Mouse (Mus musculus): ENCODE measurements at regions not wholly inside any gene's neighbourhood (a gene's known extent, or its start where the extent isn't known, plus 50 kb on each side); places are given as distances from the start of the nearest gene placed in this dataset.

GRCm38 (mm10) chr8:44765677-44766076 lies 169.6 kb upstream of the Fat1 start:
- no peak for DNase-seq

DNA sequence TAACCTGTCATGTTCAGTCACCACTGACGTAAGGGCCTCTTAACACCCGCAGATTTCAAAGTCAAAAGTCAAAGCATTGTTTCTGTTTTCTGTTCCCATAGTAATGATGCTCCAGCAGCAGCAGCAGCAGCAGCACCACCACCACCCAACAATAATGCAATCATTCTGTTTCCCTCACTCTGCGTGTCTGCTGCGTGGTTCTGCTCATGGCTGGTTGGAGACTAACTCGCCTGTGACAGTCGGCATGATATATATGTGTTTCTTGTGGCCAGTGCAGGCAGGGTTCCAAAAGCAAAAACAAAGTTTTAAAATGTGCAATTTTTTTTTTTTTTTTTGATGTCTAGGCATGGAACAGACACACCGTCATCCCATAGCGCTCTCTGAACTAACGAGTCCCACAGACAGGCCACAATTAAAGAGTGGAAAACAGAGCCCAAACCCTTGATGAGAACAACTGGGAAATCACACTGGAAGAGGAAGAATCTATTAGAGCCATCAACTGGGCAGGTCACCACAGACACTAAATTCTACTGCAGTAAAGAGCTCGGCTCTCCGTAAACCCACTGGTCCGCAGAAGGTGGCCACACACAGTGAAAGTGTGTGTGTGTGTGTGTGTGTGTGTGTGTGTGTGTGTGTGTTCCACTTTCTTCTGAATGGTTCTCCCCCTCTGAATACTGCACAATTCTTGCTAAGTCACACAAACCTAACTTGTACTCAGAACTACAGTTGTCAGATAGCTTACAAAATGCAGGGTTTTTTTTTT lies 169.0 kb upstream of the Fat1 start:
- DNase-seq = no peak

DNA sequence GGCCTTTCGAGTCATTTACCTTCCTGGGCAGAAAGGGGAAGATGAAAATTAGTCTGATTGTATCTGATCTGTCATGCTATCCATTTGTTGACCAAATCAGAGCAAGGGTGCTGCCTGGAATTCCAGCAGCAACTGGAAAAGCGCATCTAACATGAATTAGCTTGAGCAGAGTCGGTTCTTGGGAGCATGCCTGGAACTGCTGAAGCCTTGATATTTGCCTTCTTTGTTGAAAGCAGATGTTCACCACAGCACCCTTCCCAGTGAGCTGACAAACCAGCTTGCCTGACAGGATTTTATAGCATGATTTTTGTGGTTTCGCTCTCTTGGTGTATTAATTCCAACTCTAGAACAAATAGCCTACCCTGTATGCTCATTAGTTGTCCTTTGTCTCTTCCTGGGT lies 168.0 kb upstream of the Fat1 start:
- no peak for DNase-seq

DNA sequence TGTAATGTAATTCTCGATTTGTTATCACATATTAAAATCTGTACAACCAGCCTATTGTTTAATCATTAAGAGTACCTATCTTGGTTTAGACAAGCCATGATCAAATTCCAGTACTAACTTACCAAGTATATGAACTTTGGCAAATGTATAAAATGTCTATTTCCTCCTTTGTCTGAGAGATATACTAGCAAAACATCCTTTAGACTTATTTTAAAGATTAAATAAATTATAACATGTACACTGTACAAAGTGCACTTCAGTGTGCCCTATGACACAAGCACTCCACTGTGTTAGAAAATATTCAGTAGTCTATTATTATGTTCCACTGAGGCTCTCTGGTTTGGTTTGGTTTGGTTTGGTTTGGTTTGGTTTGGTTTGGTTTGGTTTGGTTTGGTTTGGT lies 156.0 kb upstream of the Fat1 start:
- no peak for DNase-seq

GRCm38 (mm10) chr8:44782421-44782820 lies 152.8 kb upstream of the Fat1 start:
- DNase-seq = no peak

- DNase-seq = no peak
These were observed 150.1 kb upstream of the Fat1 start for GRCm38 (mm10) chr8:44785161-44785560.

DNA sequence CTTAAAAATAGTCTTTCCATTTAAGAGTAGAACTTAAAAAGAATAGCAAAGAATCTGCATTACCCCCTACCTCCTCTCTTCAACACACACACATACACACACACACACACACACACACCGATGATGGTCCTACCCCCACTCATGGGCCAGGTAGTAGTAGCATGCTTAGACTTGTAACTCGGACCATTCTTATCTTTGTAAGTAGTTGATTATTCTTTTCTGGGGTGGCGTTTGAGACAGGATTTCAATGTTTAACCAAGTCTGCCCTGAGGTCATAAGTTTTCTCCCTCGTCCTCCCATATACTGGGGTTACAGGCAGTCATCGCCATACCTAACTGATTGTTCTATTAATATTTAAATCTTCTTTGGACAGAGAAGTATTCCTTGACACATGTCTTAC lies 148.5 kb upstream of the Fat1 start:
- no peak for DNase-seq

DNA sequence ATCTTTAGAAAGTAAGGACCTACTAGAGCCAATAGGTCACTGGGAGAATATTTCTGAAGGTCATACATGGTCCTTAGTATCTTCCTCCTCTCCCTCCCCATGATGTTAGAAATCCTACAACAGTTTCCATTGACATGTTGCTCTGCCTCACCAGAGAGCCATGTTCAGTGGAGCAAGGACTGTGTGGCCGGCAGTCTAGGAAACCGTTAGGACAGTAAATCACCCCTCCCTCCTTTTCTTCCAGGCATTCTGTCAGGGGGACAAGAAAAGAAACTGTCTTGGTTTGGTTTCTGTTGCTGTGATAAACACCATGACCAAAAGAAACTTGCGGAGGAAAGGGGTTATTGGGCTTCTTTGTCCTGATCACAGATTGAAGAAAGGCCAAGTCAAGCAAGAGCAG lies 147.0 kb upstream of the Fat1 start:
- DNase-seq = no peak

DNA sequence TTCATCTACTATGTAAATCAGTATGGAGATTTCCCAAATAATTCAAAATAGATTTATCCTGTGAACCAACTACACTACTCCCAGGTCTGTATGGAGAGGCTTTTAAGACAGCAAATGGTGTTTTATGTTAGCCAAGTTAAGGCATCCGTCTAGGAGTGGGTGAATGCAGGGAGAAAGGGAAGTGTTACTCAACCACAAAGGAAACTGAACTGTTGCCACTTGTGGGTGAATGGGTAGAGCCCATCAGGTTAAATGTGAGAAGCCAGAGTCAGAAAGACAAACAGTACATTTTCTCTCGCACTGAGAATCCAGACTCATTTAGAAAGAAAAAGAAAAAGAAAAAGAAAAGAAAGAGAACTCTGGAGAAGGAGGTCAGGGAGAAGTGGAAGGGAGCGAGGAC lies 135.7 kb upstream of the Fat1 start:
- DNase-seq = no peak

- peak; percentile 42 for DNase-seq
These were observed 134.4 kb upstream of the Fat1 start for GRCm38 (mm10) chr8:44800827-44801273.

DNA sequence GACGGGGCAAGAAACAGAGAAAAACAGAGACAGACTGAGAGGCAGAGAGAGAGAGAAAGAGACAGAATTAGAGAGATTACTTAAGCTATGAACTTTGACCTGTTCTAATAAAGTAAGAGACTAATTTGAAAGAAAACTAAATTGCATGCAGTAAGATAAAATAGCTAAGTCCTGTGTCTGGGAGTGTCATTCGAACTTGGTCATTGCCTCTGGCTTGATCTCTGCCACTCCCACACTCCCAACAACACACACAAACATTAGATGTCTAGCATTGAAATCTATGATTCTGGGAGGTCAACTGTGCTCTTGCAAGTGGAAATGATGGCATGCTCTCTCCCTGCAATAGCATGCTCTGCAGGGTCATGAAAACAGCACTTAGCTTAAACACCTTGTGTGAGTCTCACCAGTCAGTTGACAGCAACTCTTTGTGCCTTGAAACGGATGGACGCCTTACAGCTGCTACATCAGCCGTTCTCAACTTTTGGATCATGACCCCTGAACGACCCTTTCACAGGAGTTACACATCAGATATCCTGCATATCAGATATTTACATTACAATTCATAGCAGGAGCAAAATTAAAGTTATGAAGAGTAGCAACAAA lies 133.5 kb upstream of the Fat1 start:
- DNase-seq = no peak

GRCm38 (mm10) chr8:44802331-44802730 lies 132.9 kb upstream of the Fat1 start:
- DNase-seq = no peak

- DNase-seq = no peak
These were observed 130.7 kb upstream of the Fat1 start for GRCm38 (mm10) chr8:44804414-44805178.

DNA sequence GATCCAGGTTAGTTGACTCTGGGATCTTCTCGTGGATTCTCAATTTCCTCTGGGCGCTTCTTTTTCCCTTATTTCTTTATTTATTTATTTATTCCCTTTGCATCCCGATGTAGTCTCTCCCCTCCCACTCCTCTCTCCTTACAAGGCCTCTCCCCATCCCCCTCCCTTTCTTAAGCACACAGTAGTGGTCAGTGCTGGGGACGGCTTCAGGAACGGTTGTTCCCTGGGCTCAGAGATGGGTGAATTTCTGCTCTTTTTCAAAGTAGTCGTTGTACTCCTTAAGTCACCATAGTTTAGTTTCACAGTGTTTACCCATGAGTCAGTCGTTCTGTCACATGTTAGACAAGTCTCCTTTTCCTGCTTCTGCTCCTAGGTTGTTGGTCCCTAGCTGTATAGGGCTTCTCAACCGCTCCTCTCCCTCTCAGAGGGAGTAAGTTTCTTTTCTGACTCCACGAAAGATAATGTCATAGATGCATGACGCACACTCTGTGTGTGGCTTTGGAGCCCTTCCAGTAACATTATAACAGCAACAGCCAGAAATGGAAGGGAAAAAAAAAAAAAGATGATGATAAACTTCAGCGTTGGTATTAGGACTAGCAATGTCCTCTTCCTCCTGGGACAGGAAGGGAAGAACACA lies 129.9 kb upstream of the Fat1 start:
- peak; percentile 26 for DNase-seq

- DNase-seq = no peak
These were observed 122.9 kb upstream of the Fat1 start for GRCm38 (mm10) chr8:44812360-44812759.

- peak; percentile 6 for DNase-seq
These were observed 117.6 kb upstream of the Fat1 start for GRCm38 (mm10) chr8:44817532-44818157.

- no peak for DNase-seq
These were observed 116.0 kb upstream of the Fat1 start for GRCm38 (mm10) chr8:44819270-44819669.

- no peak for DNase-seq
These were observed 115.6 kb upstream of the Fat1 start for GRCm38 (mm10) chr8:44819691-44820090.

- no peak for DNase-seq
These were observed 110.0 kb upstream of the Fat1 start for GRCm38 (mm10) chr8:44825183-44825757.

- peak; percentile 75 for DNase-seq
These were observed 108.3 kb upstream of the Fat1 start for GRCm38 (mm10) chr8:44826936-44827335.

- DNase-seq = no peak
These were observed 107.2 kb upstream of the Fat1 start for GRCm38 (mm10) chr8:44828026-44828425.

DNA sequence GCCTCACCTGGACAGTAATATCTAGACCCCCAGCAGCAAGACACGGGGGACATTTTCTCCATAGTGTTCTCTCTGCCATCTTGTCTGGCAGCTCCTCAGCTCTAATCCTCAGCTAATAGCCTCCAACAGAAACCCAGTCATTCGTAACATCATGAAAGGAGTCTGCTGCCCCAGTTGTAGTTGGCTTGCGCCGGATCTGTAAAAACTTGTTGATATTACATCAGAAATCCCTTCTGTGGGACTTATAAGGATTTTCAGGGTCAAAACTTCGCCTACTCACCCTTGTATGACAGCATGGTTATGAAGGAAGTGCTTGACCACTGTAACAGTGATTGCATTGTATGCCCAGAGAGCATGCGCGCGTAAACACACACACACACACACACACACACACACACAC lies 96.8 kb upstream of the Fat1 start:
- no peak for DNase-seq

All from heart, postnatal 4 days (tissue).